Mouse (Mus musculus): ENCODE results near the gene Prss34.

DNA sequence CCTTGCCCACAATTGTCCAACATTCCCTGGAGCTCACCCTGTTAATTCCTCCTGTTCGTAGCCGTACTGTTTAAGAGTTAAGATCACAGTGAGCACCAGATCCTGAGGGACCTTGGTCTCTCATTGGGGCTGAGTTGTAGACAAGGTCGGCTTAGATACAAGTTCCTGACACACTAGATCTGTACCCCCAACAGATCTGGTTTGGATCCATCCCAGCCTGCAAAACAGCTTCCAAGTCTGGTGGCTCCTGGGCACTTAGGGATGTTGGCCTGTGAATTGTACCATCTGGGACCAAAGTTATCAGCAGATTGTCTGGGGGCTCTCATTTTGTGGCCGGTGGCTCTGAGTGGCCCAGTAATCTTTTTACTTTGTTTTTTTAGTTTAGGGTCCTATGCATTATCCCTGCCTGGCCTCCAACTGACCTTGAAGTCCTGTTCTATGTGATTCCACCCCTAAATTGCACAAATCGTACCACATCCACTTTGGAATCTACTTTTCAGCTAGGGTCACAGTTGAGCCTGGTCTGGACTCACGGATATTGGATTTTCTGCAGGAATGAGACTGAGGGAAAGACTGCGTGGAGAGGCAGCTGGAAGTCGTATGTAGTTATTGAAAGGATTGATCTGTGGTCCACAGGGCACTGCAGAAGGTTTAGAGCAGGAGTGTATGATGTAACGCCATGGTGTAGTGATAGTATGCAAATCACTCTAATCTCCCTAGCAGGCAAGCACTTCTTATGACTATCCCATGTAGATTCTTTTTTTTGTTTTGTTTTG, 23.4 kb upstream of the Prss34 start, which contains the start of gene Ube2i:
- TF ChIP-seq CTCF (IDR thresholded peaks at IDR 0.05), result no peak
- no peak for TF ChIP-seq POLR2A (IDR thresholded peaks at IDR 0.05; ENCODE audit: insufficient read depth, low read depth, low read length)
- no peak for TF ChIP-seq EP300 (IDR thresholded peaks at IDR 0.05; ENCODE audit: insufficient read depth, low read depth, low read length)

Data from heart, adult 2 months (tissue).